Mouse (Mus musculus) kidney, adult 2 months (tissue): ENCODE measurements around the gene Cep131.

ENCODE experiments used
- CTCF ChIP-seq: fragments of 200-500 bp; conservative IDR thresholded peaks from 2 replicates; pipeline ENCODE4 v1.5.1; 2011; ENCODE audit warnings: low read depth, mild to moderate bottlenecking, control low read depth, low read length, moderate library complexity, mixed read lengths; ENCODE audit not compliant: insufficient read depth, insufficient read length
- POLR2A ChIP-seq: fragments of 200-500 bp; IDR thresholded peaks from one replicate; pipeline ENCODE4 v1.6.1; 2011; ENCODE audit warnings: low read depth, low read length, control low read depth

DNA sequence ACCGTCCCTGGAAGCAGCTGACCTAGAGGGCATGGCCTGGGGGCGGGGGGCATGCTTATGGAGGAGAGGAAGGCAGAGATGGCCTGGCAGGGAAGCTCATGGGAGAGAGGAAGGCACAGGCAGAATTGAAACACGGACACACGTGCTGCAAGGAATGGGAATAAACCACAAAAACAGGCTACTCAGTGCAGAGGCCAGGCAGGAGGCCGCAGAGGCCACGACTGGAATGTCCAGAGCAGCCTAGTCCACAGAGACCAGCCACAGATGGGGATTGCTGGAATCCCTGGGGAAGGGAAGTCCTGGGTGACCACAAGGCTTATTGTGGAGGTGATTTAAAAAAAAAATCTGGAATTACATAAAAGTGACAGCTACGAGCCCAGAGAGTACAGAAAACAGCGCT, 37.6 kb downstream of the Cep131 start:
- TF ChIP-seq CTCF (no peak), POLR2A (no peak)
